ENCODE assay signal across 21 mouse cellular contexts in genomic region chr15:23448542-23448941, GRCm38 (mm10).
"Had no signal": no experiment of that assay in that cellular context is flagged by ENCODE, and none has a peak within 500 bp of the region (broad histone marks: within the 10 kb centered on the region; RNA-seq: fewer than 3 reads in every experiment).

No protein-coding gene starts in this region.

- H3K9me3 ChIP-seq: limb, embryonic 10.5 days; limb, embryonic 13.5 days; liver, embryonic 12.5 days; liver, embryonic 15.5 days; megakaryocyte, embryonic 14.5 days; midbrain, embryonic 15.5 days; neural tube, embryonic 13.5 days; stomach, embryonic 15.5 days had no signal

- ATAC-seq: liver, embryonic 12.5 days; lung, postnatal 0 days; midbrain, embryonic 15.5 days had no signal

- H3K9ac ChIP-seq: limb, embryonic 13.5 days; liver, embryonic 12.5 days; liver, embryonic 15.5 days; midbrain, embryonic 15.5 days; neural tube, embryonic 13.5 days; stomach, embryonic 15.5 days had no signal

- H3K4me3 ChIP-seq: limb, embryonic 10.5 days; limb, embryonic 13.5 days; liver, embryonic 12.5 days; liver, embryonic 15.5 days; megakaryocyte, embryonic 14.5 days; midbrain, embryonic 15.5 days; myocyte; neural tube, embryonic 13.5 days; stomach, embryonic 15.5 days had no signal

- H3K4me1 ChIP-seq: limb, embryonic 10.5 days; limb, embryonic 13.5 days; liver, embryonic 12.5 days; liver, embryonic 15.5 days; megakaryocyte, embryonic 14.5 days; stomach, embryonic 15.5 days had no signal

- H3K36me3 ChIP-seq: limb, embryonic 10.5 days; limb, embryonic 13.5 days; liver, embryonic 12.5 days; liver, embryonic 15.5 days; midbrain, embryonic 15.5 days; neural tube, embryonic 13.5 days; stomach, embryonic 15.5 days had no signal

- H3K4me2 ChIP-seq: limb, embryonic 13.5 days; liver, embryonic 12.5 days; liver, embryonic 15.5 days; midbrain, embryonic 11.5 days; midbrain, embryonic 15.5 days; neural tube, embryonic 13.5 days; stomach, embryonic 15.5 days had no signal

- H3K27me3 ChIP-seq: limb, embryonic 13.5 days; liver, embryonic 12.5 days; liver, embryonic 15.5 days; megakaryocyte, embryonic 14.5 days; midbrain, embryonic 15.5 days; neural tube, embryonic 13.5 days; stomach, embryonic 15.5 days had no signal

- H3K27ac ChIP-seq: limb, embryonic 10.5 days; limb, embryonic 13.5 days; liver, embryonic 12.5 days; liver, embryonic 15.5 days; midbrain, embryonic 15.5 days; neural tube, embryonic 13.5 days; stomach, embryonic 15.5 days had no signal

- DNase-seq: kidney, adult 18-20 months; kidney, adult 9 months; kidney, postnatal 14 days; kidney, postnatal 4 days; liver; lung, adult 2 months; lung, postnatal 36 days; right cerebral cortex, postnatal 14 days; right cerebral cortex, postnatal 4 days; thymus, postnatal 36 days had no signal
